Mouse (Mus musculus) retina, postnatal 7 days (tissue): ENCODE measurements around the gene Ndufaf2.

Experiments used
- DNase-seq: peaks from one replicate; pipeline ENCODE4 v3.0.0-alpha.2; 2012; ENCODE audit warnings: low read depth, low spot score

The Ndufaf2 gene

DNA sequence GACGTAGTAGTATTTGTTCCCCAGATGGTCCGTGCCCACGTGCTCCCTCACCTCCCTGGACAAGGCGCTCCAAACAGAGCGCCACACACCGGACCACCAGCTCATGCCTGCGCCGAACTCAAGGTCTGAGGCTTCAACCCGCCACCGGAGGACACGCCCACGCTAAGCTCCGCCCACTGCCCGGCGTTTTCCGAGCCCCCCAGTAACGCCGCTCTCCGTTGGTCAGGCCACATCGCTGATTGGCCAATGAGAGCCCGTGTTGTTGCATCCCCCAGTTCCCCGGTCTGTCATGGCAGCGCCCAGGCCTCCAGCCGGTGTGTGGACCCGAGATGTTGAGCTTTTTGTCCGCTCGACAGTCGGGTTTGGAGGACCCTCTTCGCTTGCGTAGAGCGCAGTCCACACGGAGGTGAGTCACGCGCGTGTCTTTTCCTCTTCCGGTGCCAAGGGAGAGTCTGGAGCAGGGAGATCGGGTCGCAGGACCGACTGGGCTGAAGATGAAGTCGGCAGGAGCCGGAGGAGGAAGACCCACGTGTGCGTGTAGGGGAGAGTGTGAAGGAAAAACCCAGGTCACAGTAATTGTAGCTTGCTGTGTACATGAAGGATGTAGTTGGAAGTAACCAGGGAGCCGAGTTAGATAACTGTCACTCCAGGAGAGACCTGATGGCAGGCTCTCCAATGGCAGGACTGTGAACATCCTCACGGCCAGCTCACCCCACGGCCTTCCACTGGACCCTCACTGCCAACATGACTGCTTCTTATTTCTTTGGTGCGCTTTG is at the start of gene Ndufaf2, which contains the start of gene Ercc8:
Gene Ndufaf2 (minus strand): TSS at position 159 of the 776 bp plus-strand sequence.
Gene Ercc8 (plus strand): TSS at position 267 of the 776 bp plus-strand sequence.
- DNase-seq = peak; percentile 93

DNA sequence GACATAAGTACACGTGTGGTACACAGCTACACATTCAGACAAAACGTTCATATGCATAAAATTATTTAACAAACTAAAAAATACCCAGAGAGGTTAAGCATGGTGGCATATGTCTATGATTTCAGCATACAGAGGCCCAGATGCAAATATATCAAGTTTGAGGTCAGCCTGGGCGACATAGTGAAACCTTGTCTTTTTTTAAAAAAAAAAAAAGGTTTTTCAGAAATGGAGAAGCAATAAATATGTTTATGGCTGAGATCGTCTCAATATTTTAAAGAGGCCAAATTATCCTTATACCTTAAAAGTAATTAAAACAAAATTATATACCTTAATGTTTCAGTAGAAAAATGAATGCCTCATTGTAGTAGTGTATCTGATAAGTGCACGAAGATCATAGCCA is 49.7 kb upstream of the Ndufaf2 start:
- no peak for DNase-seq

DNA sequence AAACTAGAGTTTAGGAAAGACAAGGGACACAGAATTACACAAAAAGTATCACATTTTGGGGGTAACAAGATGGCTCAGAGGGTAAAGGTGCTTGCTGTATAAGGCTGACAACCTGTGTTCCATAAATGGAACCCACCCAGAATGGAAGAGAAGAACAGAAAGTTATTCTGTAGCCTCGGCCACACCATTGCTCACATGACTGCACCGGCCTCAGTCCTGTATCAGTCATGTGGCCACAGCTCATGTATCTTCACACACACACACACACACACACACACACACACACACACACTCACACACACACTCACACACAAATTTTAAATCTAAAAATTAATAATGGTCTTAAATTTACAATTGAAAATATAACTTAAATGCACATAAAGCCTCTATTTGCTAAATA is 49.0 kb upstream of the Ndufaf2 start:
- no peak for DNase-seq

DNA sequence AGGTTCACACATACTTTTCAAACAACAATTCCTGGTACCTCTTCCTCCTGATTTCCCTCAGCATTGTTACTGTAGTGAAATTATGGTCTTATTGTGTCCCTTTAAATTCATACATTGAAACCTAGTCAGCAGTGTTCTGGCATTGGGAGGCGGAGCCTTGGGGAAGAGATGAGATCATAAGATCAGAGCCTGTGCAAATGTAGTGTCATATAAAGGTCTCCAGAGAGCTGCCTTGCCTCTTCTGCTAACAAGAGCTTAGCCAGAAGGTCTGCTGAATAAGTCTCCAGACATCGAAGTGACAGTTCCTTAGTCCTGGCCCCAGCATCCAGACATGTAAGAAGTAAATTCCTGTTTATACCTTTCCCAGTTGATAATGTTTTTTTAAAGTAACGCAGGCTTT is 46.4 kb upstream of the Ndufaf2 start:
- DNase-seq = no peak

DNA sequence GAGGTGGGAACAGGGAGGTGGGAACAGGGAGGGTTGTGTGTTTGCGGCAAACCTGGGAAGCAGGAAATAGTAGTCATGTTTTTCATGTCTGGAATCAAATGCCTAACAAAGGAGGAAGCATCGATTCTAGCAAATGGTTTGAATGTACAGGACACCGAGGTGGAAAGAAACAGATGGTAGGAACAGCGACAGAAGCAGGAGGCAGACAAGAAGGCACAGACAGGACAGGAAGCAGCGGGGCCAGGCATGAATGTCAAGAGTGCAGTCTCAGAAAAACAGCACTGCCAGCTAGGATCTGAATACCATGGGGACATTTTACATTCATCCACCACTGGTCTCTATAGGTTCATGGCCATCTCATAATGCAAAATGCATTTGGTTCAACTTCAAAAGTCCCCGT is 37.1 kb upstream of the Ndufaf2 start:
- DNase-seq = no peak

DNA sequence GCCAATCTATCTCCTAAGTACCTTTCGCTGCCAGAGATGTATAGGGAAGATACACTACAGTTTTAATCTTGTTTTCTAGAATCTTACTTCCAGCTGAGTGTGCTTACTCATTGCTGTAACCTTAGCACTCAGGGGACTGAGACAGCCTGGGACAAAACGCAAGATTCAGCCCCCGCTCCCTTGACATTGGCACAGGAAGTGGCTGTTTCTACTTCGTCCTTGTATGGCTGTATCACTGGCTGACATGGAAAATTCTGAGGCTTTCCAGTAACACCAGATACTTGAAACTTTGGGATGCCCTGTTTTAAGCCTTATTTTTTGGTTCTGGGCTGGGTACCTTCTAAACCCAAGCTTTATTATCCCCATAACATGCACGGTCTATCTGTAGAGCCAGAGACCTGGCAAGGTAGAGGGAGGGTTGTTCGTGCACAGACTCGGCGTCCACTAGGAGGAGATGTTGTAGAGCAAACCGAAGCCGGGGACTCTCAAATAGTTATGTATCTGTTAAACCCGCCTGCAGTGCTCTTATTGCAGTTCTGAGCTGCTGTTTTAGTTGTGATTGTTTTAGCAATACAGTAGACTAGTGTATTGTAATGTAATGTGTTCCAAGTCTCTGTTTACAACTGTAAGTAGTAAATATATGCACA is 32.8 kb upstream of the Ndufaf2 start:
- DNase-seq = peak; percentile 23

DNA sequence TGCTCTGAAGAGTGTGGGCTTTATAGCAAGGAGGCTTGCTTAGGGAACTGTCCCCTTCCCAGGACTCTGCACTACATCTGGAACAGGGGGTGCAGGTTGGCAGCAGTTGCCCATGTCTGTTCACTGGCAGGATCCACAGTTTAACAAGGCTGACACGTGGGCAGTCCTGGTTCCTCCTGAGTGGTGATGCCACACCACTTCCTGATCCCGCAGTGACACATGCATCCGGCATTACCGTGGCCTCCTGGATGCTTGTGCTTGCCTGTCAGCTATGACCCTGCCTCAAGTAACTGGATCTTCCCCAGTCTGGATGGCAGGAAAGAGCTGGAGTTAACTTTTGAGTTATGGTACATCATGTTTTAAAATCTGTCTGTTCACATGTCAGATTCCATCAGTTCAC is 29.6 kb upstream of the Ndufaf2 start:
- DNase-seq = no peak

DNA sequence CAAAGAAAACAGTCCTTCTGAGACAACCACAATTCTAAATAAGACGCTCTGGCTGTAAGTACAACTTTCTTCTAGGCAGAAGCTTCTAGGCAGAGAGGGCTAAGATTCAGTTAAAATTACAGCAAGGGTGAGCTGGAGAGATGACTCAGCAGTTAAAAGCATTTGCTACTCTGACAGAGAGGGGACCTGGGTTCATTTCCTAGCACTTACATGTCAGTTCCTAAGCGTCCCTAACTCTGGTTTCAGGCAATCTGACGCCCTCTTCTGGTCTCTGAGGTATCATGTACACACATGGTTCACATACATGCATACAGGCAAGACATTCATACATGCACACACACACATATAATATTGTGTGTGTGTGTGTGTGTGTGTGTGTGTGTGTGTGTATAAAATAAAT is 27.1 kb upstream of the Ndufaf2 start:
- DNase-seq = no peak

DNA sequence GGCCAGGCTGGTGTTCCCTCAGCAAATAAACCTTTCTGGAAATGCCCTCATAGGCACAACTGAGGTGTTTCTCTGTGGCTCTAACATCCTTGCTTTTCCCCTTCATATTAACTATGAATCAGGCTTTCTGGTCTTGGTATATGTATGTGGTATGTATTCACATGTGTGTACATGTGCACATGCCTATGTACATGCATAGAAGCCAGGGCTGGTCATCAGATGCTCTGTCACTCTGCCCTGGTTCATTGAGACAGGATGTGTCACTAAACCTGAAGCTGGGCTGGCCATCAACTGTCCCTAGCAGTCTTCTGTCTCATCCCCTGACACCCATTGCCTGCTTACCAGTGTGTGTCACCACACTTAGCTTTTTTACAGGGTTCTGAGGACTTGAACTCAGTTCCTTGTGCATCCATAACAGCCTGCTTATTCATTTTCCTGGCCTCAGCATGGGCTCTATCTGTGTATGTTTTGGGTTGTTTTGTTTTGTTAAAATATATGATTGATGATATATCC is 26.4 kb upstream of the Ndufaf2 start:
- DNase-seq = no peak

DNA sequence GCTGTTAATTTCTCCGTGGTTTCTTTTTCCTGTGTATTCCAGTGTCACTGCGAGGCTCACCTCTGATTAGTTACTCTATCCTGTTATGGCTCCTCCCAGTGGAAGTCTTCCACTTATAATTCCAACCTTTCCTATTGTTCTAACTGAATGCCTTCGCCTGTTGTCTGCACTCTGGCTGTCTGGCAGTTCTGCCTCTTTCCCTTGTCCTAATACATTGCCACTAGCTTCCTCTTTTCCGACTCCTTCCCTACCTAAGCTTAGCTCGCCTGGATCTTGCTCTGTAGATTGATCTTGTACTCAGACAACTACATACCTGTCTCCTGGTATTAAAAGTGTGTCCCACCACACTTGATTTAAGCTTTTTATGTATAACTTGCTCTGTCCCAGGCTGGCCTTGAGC is 22.4 kb upstream of the Ndufaf2 start:
- DNase-seq = no peak

DNA sequence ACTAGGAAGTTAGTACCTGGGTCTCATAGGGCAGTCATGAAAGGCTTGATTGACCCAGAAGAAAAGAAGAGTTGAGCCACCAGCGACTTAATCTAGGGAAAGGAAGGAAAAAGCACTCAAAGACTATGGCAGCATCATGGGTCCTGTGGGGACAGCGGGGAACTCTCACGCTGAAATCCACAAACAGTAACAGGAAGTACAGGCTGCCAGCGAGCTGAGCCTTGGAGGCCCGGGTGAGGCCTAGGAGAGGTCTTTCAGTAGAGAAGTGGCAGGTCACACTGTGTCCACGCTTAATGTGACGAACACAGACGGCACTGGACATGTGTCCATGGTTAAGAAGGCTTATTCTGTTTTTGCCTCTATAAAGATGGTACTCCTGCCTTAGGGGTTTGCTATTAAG is 21.2 kb upstream of the Ndufaf2 start:
- no peak for DNase-seq

DNA sequence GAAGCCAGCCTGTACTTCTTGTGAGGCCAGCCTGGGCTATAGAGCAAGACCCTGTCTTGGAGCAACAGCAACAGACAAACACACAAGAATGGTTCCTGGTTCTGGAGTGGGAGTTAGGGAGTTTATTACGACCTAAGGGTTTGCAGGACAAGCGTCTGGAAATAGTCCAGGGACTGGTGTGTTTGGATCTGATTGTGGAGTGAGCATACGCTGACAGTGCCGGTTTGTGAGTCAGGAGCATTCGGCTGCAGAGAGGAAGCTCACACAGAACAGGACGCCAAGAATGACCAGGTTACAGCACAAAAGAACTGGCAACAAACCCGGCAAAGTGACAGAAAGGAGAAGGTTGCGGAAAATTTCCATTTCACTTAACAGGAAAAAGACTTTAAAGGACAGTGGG is 12.1 kb upstream of the Ndufaf2 start:
- DNase-seq = no peak

DNA sequence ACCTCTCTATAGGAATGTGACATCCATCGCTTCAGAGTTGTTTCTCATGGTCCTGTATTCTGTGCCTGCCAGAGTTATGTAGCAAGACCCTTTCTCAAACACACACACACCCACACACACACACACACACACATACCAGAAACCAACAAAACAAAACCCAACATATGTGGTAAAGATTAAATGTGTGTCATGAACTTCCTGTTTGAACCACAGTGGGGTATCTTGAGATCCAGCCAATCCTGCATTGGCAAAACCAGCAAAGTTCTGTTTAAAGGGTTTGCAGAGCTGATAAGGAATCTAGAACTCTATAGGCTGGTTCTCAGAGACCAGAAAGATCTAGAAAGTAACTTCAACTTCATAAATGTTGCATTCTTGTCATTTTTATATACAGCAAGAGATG is 11.6 kb upstream of the Ndufaf2 start:
- no peak for DNase-seq

DNA sequence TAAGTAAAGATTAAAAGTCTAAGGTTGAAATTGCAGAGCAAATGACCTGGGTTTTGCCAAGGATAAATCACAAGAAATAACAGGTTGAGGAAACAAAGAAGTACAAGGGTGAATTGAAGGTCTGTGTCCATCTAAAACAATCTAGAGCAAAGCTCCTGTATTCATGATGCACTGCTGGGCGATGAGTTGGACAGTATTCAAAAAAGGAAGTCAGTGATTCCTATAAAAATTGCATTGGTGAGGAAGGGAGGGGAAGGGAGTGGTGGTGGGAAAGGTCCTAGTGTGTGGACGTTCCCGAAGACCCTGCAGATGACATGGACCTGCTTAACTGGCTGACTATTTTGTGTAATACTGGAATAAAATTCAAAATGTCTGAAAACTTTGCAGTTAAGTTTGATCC is 6.2 kb upstream of the Ndufaf2 start:
- DNase-seq = no peak

DNA sequence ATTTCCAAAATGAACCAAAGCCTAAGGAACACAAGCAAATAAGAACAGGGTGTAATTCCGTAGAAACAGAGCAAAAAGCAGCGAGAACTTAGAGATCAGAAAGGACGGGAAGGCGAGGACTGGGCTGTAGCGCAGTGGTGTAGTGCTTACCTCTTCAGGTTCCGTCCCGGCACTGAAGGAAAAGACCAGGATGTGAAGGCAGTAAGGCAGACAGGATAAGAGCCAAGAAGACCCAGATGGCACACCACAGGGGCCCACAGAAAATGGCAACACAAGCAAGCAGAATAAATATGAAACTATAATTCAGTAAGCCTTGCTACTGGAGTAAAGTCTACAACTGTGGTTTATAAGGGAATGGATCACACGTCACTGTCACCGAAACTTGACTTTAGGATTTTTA is 5.5 kb upstream of the Ndufaf2 start:
- DNase-seq = no peak

DNA sequence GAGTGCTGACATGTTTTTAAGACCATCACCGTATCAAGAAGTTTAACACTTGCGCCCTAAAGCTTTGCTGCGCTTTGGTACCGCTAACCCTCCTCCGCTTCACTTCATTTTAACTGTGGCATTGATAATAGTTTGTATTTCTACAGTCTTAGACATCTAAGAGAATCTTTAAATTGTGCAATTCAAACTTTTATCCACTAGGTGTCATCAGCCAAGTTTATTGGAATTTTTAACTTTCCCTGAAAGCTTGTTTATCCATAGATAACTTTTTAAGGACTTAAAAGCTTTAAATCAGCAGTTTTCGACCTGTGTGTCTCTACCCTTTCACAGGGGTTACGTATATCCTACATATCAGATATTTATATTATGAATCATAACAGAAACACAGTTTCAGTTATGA is 1.5 kb upstream of the Ndufaf2 start:
- DNase-seq = no peak

DNA sequence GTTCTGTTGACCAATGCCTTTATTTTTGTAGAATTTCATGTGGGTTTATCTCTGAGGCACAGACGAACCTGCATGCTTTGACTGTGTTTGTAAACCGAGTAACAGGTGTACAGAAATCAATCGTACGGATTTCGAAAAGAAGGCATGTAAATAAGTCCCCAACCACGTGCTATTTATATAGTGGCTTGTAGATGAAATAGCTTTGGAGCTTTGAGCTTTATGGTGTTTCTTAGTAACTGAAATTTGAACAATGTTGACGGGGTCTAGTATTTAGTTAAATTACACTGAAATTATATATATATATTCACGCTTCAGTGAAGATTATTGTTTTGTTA is 785 bp upstream of the Ndufaf2 start:
- DNase-seq = no peak

DNA sequence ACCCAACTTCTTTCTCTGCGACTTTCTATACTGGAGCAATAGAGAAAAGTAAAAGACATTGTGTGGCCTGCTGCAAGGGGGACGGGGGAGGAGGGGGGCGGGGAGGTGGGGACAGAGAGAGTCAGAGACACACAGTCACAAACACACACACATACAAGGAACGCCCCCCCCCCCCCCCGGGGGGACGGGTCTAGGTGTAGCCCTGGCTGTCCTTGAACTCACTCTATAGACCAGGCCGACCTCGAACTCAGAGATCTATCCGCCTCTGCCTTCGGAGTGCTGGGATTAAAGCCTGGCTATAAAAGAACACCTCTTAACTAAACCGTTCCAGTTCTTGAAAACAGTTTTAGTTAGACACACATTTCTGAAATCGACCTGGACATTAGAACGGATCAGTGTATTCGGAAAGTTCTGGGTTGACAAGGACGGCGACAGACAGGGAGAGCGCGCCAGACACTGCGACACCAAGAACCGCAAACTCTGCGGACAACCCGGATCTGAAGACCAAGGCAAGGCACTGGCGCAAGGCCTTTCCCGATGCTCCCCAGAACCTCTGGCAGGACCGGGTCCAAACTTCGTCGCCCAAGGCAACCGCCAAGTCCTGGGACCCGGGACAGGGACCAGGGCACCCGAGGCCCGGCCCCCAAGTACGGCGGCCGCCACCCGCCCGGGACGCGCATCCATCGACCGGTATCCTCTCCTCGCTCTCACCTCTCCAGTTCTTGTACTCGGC is 525 bp downstream of the Ndufaf2 start:
- DNase-seq = no peak

DNA sequence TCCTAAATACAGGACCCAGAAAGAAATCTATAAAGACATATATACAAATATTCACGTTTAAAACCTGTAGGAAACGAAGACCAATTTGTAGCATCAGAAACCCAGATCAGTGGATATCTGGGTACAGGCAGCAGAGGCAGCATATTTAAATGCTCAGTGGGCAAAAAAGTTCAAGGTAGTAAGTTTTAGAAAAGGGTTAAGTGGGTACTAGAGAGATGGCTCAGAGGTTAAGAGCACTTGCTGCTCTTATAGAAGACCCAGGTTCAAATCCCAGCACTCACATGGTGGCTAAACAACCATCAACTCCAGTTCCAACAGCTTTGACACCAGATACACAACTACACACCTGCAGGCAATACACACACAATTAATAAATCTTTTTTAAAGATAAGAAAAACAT is 1.3 kb downstream of the Ndufaf2 start:
- DNase-seq = no peak

DNA sequence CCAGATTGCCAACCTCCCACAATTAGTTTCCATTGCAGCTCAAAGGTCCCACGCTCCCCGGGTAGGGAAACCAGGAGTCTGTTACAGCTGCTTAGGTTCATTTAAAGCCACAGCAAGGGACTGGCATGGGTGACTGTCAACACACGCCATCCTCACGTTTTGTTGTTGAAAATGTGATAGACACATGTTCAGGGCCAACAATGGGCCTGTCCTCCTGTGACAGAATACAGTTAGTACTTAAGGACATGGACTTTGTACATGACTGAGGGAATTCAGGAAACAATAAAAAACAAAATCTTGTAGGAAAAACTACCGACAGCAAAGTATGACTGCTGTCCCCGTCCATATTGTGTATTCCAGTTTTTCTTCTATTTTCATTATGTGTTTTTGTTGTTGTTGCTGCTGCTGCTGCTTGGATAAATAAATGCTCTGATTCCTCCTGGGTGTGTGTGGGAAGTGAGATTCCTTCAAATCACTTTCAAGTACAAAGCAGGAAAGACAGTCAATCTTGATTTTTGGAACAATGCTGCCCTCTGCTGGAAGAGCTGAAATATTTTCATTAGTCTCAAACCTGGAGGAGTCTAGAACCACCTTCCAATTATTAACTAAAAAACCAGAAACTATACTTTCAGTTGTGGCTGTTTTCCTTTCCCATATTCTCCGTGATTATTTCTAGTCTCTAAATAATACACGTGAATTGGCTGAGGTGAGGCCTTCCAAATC is 5.6 kb downstream of the Ndufaf2 start:
- DNase-seq = peak; percentile 43

DNA sequence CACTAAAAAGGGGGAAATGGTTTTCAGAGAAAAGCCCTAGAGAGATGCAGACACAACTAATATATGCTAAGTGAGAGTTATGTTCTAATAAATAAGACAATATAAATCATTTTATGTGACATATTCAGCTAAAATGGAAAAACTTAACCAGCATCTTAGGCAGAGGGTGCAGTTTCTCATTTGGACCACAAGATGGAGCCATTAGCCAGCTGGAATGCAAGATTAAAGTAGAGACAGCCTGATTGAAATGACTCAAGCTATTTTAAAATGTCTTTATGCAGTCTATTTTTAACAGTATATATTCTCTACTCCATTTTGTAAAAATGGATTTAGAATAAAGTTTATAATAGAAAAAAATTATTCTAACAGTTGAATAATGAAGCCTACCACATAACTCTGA is 6.6 kb downstream of the Ndufaf2 start:
- DNase-seq = peak; percentile 9

DNA sequence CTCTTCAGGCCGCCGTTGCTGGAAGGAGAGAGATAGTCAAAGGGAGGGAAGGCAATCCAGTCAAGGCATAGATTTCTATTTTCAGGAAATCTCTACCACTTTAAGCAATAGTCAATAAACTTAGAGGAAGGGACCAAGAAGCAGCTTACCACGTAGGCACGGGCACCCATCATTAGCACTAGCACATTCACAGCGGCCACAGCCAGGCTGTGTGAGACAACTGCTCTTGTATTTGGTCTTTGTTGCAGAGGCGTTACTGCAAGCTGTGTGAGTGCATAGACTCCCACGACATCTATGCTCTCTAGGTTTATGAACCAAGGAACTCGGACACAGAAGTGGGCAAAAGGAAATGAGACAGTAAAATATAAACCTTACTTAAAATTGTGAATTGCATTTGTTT is 14.3 kb downstream of the Ndufaf2 start:
- DNase-seq = no peak
